Mouse (Mus musculus) heart, adult 18-20 months (tissue): ENCODE data around the gene Rnf10. TPM values are rescaled to one million over a fixed set of nuclear protein-coding genes. Genes with fewer than 3 reads are reported as not detected.
A peak's percentile ranks its signal among the peaks of the same experiment; 100 is the strongest.
"Not testable (repeated sequence)": the region's sequence is repeated elsewhere in the genome, so short reads cannot be mapped to it uniquely, and the experiment has no call there.

Source experiments
- DNase-seq, 2 experiments: peaks; one replicate each; pipeline ENCODE4 v3.0.0; 2021 to 2022; ENCODE audit warnings: mixed read lengths in 1 of 2
- long read RNA-seq, 2 experiments: library from polyadenylated mRNA; stranded (forward); transcript quantifications; one replicate each; pipeline ENCODE4 v2.0.0; 2021
- total RNA-seq, 2 experiments: library from RNA; stranded (reverse); gene quantifications; 2 replicates each; pipeline ENCODE4 v1.2.3; 2021

The Rnf10 gene
- 100 to 1,000 TPM; 373 to 434 TPM for total RNA-seq
- long read RNA-seq, experiment 1, transcript Rnf10-202 (17 exons, 3,112 nt), result major isoform, 114 of 216 reads
- long read RNA-seq, experiment 1, transcript Rnf10-201 (17 exons, 3,106 nt), result minor isoform, 18 of 216 reads
- long read RNA-seq, experiment 1, transcript Rnf10-203 (17 exons, 3,476 nt), result minor isoform, 6 of 216 reads
- long read RNA-seq, experiment 1, partial matches to known transcripts, result 37 of 216 reads
- long read RNA-seq, experiment 1, other reads (novel, unspliced or antisense), result 41 of 216 reads
- long read RNA-seq, experiment 2, transcript Rnf10-201 (17 exons, 3,106 nt), result minor isoform, 6 of 115 reads
- long read RNA-seq, experiment 2, transcript Rnf10-202 (17 exons, 3,112 nt), result major isoform, 54 of 115 reads
- long read RNA-seq, experiment 2, partial matches to known transcripts, result 16 of 115 reads
- long read RNA-seq, experiment 2, other reads (novel, unspliced or antisense), result 36 of 115 reads

DNA sequence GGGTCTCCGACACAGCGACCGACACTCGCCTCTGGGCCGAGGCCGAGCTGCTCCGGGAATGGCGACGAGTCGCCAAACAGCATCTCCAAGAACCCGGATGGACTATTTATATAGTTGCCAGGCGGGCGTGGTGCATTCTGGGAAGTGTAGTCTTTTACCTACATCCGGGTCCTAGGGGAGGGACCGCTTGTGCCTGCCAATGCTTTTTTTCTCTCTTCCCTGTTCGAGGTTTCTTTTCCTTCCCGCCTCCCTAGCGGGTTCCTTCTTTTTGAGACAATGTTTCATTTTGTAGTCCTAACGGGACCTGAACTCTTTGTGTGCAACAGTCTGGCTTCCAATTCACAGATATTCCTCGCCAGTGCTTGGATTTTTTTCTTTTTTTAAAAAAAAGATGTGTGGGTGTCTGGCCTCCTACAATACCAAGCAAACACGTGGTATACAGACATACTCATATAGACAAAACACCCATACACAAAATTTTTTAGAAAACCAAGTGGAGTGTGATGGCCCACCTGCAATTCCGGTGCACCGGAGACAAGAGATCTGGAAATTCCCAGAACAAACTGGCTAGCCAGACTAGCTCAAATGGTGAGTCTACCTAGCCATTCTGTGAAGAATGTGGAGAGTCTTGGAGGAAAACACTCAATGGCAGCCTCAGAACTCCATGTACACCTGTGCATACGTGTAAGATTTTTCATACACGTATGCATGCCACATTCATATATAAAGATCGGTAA lies at the start of gene Rnf10:
Gene Rnf10, minus strand, starts transcription at position 87 of the 737 bp plus-strand sequence.
- DNase-seq, result peak; percentile 97 to 100

DNA sequence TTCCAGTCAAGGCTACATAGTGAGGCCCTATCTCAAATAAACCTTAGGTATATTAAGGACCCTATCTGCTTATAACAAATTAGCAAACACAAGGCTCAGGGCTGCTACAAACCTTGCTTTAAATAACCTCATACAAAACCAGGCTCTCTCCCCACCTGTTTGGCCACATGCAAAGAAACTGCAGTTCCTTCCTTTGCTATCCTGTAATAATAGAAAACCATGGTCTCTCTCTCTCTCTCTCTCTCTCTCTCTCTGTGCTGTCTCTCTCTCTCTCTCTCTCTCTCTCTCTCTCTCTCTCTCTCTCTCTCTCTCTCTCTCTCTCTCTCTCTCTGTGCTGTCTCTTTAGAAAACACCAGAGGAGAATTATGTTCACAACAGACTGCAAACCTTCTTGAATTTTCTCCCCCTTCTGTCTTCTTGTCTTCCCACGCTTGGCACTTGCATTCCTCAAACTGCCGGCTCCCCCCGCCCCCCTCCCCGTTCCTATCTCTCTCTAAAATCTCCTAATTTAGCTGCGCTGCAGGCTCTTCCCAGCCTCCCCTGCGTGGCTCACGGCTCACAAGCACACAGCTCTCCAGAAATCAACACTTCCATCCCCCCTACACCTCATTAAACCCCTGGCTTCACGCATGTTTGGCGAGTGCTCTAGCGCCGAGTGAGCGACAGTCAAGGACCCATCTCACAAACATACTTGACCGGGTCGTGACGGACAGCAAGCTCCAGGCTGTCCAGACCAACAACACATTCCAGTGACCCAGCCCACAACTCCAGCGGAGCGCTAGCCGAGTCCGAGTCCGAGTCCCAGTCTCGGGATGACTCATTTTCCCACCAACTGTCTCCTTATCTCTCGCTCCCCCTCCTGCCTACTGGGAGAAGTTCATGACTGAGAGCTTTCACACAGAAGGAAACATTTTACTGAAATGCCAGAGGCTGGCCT lies 46.6 kb upstream of the Rnf10 start:
- peak; percentile 82 to 86 for DNase-seq

DNA sequence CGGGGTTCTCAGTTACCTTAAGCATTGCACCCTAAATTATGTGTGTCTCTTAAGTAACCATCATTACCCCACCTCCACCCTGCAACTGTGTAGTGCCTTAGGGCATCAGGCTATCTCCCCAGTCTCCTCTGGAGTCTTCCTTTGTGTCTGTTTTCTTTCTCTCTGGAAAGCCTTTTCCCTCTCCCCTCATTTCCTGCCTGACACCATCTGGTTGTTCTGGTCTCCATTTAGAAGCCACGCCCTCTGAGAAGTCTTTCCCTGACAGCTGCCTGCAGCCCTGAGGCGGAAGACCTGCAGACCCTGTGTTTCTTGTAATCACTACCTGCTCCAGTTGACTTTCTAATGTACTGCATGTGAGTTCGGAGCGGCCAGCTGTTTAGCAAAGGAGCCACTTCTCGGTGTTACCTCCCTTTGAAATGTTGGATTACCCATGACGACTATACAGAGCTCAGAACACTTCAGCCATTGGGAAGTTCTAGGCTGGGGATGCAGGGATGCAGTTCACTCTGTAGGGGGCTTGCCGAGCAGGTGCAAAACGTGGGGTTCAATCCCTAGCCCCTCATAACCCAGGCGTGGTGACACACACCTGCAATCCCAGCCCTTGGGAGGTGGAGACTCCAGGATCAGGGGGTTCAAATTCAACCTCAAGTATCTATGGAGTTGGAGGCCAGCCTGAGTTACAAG lies 45.1 kb upstream of the Rnf10 start:
- peak; percentile 35 for DNase-seq

DNA sequence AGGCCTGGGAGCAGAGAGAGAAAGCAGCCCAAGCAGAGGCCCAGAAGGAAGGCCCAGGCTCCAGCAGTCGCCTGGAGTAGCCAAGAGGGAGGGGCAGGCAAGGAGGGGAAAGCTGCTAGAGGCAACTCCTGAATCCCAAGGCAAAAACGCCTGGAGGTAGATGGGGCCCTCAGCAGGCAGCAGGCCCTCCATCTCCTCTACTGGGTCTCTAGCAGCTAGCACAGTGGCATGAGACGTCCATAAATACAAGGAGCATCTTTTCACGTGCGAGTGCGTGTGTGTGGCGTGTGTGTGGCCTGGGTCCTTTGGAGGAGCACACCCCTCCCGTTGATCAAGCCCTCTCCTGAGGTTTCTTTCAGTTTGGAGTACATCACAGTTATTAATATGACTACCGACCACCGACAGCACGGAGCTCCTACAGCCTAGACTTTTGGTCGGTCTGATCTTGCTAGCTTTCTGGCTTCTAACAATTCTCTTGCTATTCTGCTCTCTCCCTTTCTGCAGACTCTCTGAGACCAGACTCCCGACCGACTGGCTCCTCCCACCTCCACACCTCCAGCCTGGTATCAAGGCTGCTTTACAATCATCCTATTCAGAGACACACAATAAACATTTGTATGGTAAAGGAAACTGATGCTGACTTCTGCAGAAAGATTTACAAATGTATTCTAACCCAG lies 44.4 kb upstream of the Rnf10 start:
- no peak for DNase-seq

DNA sequence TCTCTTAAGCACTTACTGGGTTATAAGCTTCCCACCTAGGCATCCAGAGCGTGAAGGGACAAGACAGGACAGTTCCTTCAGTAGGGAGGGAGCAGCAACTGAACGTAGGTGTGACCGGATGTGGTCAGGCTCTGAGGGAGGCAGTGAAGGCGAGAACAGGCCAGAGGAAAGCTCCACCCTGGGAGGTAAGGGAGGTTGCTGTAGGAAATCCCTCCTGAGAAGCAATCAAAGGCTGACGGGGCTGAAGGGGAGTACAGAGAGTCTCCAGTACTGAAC lies 40.9 kb upstream of the Rnf10 start:
- no peak for DNase-seq

DNA sequence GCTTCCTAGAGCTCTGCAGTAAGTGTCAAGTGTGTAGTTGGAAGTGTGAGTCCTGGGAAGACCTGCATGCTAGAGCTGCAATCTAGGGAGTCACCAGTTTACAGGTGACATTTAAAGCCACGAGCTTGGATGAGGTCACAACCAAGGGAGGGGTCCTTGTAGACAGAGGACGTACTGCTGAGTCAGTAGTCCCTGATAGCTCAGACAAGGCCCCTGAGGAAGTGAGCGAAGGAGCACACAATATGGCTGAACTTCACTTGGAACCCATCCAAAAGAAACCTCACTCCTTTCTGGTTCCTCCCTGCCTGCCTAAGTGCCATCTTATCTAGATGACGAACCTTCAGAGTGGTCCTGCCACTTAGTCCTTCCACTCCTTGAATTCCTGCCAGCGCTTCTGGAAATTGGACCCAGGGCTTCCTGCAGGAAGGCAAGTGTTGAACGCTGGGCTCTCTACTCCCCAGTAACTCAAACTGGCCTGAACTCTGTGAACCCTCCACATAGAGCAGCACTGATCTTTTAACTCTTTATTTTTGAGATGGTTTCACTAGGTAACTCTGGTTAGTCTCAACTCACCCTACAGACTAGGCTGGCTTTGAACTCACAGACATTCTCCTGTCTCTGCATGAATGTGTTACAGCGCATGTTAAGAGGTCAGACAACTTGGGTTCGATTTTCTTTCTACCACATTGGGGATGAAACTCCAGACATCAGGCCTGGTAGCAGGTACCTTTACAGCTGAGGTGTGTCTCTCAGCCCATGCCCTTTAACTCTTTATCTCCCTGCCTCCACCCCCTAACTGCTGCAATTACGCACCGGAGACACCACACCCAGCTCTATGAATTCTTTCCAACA lies 40.3 kb upstream of the Rnf10 start:
- no peak for DNase-seq

DNA sequence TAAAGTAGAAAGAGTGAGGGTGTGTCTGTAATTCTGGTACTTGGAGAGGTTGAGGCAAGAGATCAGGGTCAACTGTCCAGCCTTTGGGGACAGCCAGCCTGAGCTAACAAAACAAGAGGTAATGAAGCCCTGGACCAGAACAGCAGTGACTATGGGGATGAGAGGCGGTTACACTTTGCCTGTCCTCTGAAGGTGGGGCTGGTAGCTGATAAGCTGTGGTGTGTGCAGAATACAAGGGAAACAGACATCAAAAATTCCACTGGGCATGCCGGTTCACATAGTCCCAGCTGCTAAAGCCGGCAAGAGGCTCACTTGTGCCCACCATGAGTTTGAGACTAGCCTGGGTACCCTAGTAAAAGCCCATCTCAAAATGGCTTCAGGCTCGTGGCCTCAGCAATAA lies 39.7 kb upstream of the Rnf10 start:
- no peak for DNase-seq

DNA sequence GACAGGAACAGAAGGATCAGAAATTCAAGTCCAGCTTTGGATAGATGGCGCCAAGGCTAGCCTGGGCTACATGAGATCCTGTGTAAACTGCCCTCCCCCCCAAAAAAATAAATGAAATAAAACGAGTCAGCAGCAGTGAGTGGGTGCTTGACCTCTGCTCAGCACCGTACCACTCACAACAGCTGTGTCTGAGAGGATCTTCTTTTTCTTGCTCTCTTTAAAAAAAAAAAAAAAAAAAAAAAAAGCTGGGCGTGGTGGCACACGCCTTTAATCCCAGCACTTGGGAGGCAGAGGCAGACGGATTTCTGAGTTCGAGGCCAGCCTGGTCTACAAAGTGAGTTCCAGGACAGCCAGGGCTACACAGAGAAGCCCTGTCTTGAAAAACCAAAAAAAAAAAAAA lies 29.5 kb upstream of the Rnf10 start:
- not testable (repeated sequence) for DNase-seq

DNA sequence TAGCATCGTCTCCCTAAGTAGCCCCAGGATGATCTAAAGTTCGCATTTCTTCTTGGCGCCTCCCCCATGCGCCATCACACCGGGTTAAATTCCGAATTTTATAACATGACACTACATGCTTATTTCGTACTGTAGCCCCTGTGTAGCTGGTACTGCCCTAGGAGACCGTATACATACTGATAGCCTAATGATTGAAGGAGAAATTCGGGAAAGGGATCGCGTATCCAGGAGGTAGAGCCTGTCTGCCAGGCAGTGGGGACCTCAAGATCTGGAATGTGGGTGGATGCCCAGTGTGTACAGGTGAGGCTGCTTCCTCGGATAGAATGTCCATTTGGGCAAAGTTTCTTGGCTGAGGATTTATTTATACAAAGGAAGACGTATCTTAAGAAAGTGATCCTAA lies 28.9 kb upstream of the Rnf10 start:
- DNase-seq, result peak in 1 of 2 experiments; percentile 24

DNA sequence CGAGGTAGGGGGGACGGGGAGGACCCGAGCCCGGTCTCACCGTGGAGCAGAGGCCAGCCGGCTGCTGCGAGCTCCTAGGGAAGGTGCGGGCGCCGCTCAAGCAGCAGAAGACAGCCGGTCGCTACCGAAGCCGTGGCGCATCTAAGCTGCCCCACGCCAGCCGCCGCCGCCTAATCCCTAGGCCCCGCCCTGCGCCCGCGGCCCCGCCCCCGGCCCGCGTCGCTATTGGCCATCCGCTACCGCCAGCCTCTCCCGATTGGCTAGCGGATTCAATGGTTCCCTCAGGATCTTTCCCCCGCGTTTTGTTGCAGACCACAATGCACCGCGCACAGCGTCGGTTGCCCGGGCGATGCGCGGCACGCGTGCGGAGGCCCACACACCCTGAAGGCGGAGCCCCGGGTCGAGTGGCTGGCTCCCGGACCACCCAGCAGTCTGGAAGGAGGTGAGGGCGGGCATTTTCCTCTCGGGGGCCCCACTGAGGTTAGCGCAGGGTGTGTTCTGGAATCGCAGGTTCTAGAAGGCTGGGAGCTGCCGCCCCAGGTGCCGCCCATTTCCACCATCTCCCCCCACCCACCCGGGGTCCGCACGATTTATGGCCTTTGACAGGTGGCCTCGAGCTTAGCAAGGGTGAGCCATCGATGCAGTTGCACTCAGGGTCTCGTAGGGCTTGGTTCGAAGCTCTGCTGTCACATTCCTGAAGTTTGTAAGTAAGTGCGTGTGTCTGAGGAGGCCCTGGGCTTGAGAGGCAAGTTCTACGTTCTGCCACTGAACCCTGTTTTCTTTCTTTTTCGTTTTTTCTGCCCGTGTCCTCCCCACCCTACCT lies 28.3 kb upstream of the Rnf10 start, which contains the start of gene Dynll1:
Gene Dynll1, minus strand, starts transcription at position 208 of the 823 bp plus-strand sequence.
- peak; percentile 99 to 100 for DNase-seq

DNA sequence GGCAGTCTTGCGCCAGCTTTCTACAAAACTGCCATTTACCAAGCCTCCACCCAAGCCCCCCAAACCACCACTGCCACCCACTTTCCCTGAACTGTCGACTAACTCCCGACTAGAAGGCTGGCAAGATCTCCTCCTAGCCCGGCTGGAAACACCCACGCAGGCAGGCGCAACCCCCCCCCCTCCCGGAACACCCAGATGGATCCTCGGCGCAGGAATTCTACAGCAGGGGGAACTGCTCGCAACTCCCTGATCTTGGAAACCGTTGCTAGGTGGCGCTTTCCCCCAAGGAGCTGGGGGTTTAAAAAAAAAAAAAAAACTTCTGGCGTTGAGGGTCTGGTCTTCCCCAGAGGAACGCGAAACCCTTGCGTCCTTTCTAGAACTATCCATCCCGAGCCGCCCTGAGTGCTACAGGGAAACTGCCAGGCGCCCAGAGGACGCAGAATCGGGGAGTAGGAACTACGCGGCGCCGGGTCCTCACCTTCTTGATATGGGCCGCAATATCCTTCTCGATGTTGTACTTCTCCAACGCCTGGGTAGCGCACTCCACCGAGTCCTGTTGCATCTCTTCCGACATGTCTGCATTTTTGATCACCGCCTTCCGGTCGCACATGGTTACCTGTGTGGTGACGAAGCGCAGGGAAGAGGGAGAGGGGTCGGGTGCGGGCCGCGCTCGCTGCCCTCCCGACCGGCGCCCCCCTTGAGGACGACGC lies 27.5 kb upstream of the Rnf10 start:
- DNase-seq, result peak; percentile 79

DNA sequence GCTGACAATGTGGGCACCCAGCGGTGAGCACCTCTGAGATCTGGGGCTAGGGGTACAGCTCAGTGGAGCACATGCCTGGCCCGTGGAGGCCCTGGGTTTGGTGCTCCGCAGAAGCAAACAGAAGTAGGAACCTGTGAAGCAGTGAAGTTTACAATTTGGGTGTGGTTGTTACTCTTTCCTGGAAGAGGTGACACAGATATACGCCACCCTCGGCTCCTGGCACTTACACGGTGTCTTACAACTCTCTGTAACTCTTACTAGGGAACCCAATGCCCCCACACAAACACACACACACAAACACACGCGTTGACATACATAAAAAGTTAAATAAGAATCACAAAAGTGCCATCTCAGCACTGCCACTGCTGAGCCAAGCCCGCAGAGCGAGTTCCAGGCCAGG lies 23.6 kb upstream of the Rnf10 start:
- no peak for DNase-seq

DNA sequence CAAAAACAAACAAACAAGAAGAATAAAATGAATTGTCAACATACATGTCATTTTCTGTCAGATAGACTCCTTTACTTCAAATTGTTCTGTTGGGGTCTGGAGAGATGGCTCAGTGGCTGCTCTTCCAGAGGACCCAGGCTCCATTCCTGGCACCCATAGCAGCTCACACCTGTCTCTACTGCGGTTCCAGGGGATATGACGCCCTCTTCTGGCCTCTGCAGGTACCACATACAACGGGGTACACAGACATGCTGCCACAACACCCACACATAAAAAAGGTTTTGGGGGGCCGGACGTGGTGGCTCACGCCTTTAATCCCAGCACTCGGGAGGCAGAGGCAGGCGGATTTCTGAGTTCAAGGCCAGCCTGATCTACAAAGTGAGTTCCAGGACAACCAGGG lies 21.5 kb upstream of the Rnf10 start:
- DNase-seq, result no peak

DNA sequence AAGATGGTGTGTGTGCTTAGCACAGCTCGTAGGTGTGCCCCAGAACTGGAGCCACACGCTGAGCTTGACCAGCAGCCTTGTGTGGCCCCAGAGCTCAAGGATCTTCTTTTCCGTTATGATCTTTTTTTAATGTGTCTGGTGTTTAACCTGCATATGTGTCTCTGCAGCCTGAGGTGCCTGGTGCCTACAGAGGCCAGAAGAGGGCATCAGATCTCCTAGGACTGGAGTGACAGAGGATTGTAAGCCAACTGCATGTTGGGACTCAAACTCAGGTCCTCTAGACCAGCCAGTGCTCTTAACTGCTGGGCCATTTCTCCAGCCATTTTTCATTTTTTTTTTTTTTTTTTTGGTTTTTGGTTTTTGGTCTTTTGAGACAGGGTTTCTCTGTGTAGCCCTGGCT lies 12.0 kb upstream of the Rnf10 start:
- no peak for DNase-seq

DNA sequence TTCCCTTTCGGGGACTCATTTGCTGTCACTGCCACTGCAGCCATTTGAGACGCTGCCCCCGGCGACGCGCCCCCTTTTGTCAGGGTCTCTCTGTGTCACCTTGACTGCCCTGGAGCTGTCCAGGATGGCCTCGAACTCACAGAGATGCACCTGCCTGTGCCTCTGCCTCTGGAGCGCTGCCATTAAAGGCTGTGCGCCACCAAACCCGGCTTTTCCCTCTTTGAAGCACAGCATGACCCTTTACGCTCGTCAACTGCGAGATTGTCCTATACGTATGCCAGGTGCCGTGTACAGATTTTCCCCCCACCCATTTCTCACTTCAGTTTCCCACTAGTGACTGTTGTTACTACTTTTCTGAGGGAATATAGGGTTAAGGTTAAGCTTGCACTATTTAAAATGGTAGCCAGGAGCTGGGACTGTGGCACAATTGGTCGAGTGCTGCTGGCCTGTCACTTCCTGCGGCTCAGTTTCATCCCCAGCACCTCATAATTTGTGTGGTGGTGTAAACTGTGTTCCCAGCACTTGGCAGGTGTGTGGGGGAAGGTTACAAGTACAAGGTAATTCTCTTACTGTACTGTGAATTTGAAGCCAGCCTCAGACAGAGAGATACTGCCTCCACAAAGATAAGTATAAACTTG lies 7.5 kb upstream of the Rnf10 start:
- DNase-seq, result no peak

DNA sequence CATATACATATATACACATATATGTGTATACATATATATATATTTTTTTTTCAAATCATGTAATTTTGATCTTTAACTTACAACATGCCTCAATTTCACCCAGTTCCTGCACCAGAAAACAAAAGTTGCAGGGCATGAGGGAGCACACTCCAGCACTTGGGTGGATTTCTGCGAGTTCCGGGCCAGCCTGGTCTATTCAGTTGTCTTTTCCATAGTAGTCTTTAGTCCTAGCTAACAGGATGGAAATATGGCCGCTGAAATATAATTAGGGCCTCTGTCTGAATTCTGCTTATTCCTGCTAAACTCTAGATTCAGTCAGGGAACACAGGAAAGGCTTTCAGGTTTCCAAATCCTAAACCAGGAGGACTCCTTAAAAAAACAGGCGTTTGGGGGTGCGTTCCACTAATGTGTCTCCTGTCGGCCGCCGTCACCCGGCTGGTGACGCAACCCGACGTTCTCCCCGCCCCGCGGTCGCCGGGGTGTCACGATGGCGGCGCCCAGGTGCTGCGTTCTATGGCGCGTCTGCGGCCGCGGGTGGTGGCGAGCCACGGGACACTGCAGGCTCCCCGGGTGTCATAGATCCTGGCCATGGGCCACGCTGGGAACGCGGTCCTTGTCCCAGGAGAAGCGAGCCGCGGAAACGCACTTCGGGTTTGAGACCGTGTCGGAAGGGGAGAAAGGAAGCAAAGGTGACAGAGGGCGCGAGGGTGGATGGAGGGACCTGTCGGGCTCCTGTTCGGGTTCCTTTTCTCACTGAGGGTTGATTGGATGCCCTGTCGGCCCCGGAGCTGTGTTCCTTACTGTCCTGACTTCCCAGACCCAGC lies 6.7 kb upstream of the Rnf10 start, which contains the start of gene Coq5:
Gene Coq5, plus strand, starts transcription at position 441 of the 824 bp plus-strand sequence.
- peak; percentile 91 to 96 for DNase-seq

DNA sequence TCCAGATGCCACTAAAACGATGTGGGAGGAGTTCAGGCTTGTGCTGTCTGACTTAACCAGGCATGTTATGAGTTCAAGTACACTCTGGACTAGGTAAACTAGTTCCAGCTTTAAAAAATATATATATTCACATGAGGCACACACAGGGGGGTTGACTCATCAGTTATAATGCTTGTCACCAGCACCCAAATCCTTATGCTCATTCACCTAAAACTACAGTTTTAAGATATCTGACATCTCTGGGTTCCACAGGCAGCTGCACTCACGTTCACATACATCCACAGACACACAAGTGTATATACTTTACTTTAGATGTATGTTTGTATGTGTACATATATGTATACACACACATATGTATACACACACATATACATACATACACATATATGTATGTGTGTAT lies 6.1 kb upstream of the Rnf10 start:
- no peak for DNase-seq
